Mouse (Mus musculus) hindbrain, postnatal 0 days (tissue): ENCODE data around the gene Gm33543. TPM values are rescaled to one million over a fixed set of nuclear protein-coding genes. Genes with fewer than 3 reads are reported as not detected.
A peak's percentile ranks its signal among the peaks of the same experiment; 100 is the strongest.

Experiments used
- ATAC-seq: fragments of 200-750 bp; cut with Nextera tagmentation; 2 replicates; pipeline ENCODE4 v1.8.0; 2017; ENCODE audit warnings: mild to moderate bottlenecking, moderate TSS enrichment, moderate library complexity
- DNase-seq: peaks from one replicate; pipeline ENCODE4 v3.0.0-alpha.2; 2015; ENCODE audit warnings: low spot score
- H3K27ac ChIP-seq: fragments of 300-500 bp; sonication (generic); 2 replicates; pipeline ENCODE4 v1.5.1; 2014; ENCODE audit warnings: mild to moderate bottlenecking
- H3K27me3 ChIP-seq: fragments of 300-500 bp; sonication (generic); 2 replicates; pipeline ENCODE4 v1.6.1; 2014; ENCODE audit warnings: low read length, mixed read lengths; ENCODE audit not compliant: insufficient read depth
- H3K36me3 ChIP-seq: fragments of 300-500 bp; sonication (generic); 2 replicates; pipeline ENCODE4 v1.6.1; 2014; ENCODE audit warnings: low read length, mixed read lengths; ENCODE audit not compliant: insufficient read depth
- H3K4me1 ChIP-seq: fragments of 300-500 bp; sonication (generic); 2 replicates; pipeline ENCODE4 v1.6.1; 2014; ENCODE audit warnings: antibody characterized with exemption, low read length, mixed read lengths; ENCODE audit not compliant: insufficient read depth
- H3K4me2 ChIP-seq: fragments of 300-500 bp; sonication (generic); 2 replicates; pipeline ENCODE4 v1.6.1; 2014; ENCODE audit warnings: low read depth, mild to moderate bottlenecking, low read length, moderate library complexity, mixed read lengths
- H3K4me3 ChIP-seq: fragments of 300-500 bp; sonication (generic); 2 replicates; pipeline ENCODE4 v1.5.1; 2014; ENCODE audit warnings: low read length
- H3K9ac ChIP-seq: fragments of 300-500 bp; sonication (generic); replicated peaks from 2 replicates; pipeline ENCODE4 v1.6.1; 2014; ENCODE audit warnings: mild to moderate bottlenecking, low read length, moderate library complexity, mixed read lengths
- H3K9me3 ChIP-seq: fragments of 300-500 bp; sonication (generic); 2 replicates; pipeline ENCODE4 v1.6.1; 2016; ENCODE audit warnings: low read length, mixed read lengths
- CTCF ChIP-seq: IDR thresholded peaks from 2 replicates; pipeline ENCODE4 v1.5.1; 2016; ENCODE audit warnings: antibody characterized with exemption, control low read depth, low read depth
- WGBS: fragments of 180-500 bp; shearing (Covaris S2); extraction: QIAGEN DNeasy Blood & Tissue Kit; methylation state at CpG from one replicate; pipeline ENCODE4 v1.1.7; 2014; 5-methylcytosine and 5-hydroxymethylcytosine counted together
- polyA plus RNA-seq: library from polyadenylated mRNA; unstranded; fragments of >200 nt; fragmentation: Nextera tagmentation; extraction: Ambion mirVana; gene quantifications from 2 replicates; pipeline ENCODE4 v1.2.1, GENCODE M21; 2015
- total RNA-seq: library from RNA; depleted of rRNA; stranded (reverse); fragments of >200 nt; gene quantifications from 2 replicates; pipeline ENCODE4 v1.2.3, GENCODE M21; 2014

The Gm33543 gene
- total and polyA plus RNA-seq, 2 experiments from 2014 or later = 0.13 TPM; not detected in 1

DNA sequence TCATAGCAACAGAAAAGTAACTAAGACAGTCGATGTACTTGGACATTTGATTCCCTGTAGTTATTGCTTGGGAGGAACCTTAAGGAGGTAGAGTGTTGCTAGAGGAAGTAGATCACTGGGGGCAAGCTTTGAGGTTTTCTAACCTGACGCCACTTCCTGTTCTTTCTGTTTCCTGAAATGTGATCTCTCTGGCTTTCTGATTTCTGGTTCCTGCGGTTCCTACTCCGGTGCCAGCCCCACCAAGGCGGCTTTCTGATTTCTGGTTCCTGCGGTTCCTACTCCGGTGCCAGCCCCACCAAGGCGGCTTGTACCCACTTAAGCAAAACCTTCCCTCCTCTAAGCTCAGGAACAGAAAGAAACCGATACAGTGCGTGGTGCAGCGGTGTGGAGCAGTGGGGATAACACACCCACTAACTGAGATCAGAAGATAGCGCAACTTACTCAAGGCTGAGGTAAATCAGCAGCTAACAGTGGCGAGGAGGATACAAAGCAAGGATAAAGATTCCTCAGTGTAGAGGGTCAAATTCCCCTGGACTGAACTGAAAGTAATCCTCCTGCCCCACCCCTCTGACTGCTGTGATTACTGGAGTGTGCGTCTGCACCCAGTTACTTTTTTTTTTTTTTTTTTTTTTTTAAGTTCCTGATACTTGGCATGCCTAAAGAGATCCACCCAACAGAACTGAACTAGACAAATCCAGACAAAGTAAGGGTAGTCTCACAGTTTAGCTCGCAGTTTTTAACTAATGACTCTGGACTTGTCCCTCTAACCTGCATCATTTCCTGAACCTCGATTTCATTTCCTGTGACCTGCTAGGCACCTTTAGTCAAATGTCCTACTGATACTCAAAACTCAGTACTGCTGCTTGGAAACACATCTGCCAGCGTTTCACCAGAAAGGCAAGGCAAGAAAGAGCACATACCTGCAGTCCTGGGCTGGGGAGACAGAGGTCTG is 37.5 kb upstream of the Gm33543 start:
- Histone ChIP-seq H3K4me1 (no peaks in the 10 kb centered on the region), H3K27me3 (no peaks in the 10 kb centered on the region), H3K4me3 (no peak overlapping the region), H3K9ac (no peak overlapping the region), H3K9me3 (no peaks in the 10 kb centered on the region), H3K4me2 (no peak overlapping the region), H3K27ac (no peak overlapping the region), H3K36me3 (no peaks in the 10 kb centered on the region)
- no peak for TF ChIP-seq CTCF
- no peak for DNase-seq
- 92% methylated on average over 17 of the region's 17 CpGs for WGBS
- no peak for ATAC-seq

DNA sequence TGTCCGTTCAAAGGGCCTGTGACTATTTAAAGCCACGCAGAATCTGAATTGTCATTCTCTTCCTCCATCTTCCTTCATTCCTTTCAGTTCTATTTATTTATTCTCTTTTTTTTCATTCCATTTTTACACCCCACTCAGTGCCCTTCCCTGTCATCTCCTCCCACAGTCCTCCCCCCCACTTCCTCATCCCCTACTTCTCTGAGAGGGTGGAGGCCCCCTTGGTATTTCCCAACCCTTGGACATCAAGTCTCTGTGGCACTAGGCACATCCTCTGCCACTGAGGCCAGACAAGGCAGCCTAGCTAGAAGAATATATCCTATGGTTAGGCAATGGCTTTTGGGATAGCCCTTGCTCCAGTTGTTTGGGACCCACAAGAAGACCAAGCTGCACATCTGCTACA is 28.1 kb upstream of the Gm33543 start:
- no peak for DNase-seq
- Histone ChIP-seq H3K9ac (no peak overlapping the region), H3K9me3 (no peaks in the 10 kb centered on the region), H3K4me2 (no peak overlapping the region), H3K4me3 (no peak overlapping the region), H3K27ac (no peak overlapping the region), H3K36me3 (no peaks in the 10 kb centered on the region), H3K4me1 (no peaks in the 10 kb centered on the region), H3K27me3 (no peaks in the 10 kb centered on the region)
- TF ChIP-seq CTCF = no peak
- no peak for ATAC-seq
- 87% methylated on average over 2 of the region's 2 CpGs for WGBS

DNA sequence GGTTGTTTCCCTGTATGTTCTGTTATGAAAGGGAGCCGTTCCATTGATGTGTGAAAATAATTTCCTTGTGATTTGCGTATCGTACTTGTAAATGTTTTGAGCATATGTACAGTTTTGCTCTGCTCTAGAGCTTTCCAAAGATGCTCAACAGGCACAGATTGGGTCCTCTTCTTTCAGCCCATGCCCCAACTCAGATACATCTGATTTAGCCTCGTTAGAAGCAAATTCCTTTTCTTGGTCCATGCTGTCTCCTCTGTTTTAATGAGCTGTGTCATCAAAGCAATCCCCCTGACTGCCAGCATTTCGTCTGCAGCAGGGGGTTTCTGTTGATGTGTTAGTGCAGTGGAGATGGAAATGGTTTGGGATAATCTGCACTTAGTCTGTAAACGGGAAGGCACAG is 25.6 kb upstream of the Gm33543 start:
- Histone ChIP-seq H3K27ac (no peak overlapping the region), H3K4me3 (no peak overlapping the region), H3K9ac (no peak overlapping the region), H3K36me3 (no peaks in the 10 kb centered on the region), H3K4me1 (no peaks in the 10 kb centered on the region), H3K4me2 (no peak overlapping the region), H3K27me3 (no peaks in the 10 kb centered on the region), H3K9me3 (no peaks in the 10 kb centered on the region)
- TF ChIP-seq CTCF = no peak
- WGBS = 63% methylated on average over 6 of the region's 6 CpGs
- ATAC-seq (no peak), DNase-seq (no peak)

DNA sequence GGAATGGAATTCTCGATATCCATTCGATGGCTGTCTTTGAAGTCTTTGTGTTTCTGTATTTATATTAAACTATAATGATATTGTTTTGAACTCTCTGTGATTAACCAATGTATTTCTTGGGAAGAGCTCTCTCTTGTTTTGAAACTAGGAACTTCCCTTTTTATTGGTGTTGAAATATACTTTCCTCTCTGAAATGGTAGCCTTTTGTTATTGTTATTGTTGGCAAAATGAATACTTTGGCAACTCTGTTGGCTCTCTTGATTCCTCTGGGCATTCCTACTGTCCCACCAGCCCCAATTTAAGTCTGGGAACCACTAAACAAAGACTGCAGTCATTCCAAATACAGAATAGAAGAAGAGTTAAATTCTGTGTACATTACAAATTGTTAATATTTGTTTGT is 24.9 kb upstream of the Gm33543 start:
- Histone ChIP-seq H3K27ac (no peak overlapping the region), H3K4me1 (no peaks in the 10 kb centered on the region), H3K4me3 (no peak overlapping the region), H3K27me3 (no peaks in the 10 kb centered on the region), H3K9ac (no peak overlapping the region), H3K4me2 (no peak overlapping the region), H3K9me3 (no peaks in the 10 kb centered on the region), H3K36me3 (no peaks in the 10 kb centered on the region)
- no peak for DNase-seq
- WGBS = 95% methylated on average over 2 of the region's 2 CpGs
- ATAC-seq = no peak
- TF ChIP-seq CTCF = no peak

DNA sequence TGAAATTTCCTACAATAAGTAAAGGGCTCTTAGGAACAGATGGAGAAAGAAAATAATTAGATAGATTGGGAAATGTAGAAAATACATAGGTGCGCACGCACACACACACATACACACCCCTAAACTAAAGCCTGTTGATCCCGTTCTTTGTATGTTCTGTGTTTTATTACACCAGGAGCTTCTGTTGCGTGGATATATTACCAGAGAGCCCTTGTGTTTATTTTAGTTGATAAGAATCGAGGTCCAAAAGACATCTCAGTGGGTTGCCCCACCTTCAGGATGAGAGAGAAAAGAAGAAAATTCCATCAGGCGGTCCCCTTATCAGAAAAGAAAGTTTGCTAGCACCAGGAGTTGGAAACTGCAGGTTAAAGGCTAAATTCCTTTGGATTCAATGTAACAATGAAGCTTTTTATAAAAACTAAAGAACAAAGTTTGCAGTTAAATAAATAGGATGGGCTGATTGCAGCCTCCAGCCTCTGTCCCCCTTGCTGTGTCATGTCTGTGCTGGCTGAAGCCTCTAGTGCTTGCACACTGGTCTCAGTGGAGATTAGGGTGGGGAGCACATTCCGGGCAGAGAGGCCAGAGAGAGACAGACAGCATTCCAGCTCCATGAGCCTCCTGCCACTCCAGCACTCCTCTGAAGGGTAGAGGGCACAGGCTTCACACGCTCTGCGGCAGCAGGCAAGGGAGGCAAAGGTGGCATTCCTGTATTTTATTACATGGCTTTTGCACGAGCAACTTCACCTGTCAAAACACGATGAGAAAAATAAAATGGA is 21.8 kb upstream of the Gm33543 start:
- Histone ChIP-seq H3K27me3 (no peaks in the 10 kb centered on the region), H3K36me3 (no peaks in the 10 kb centered on the region), H3K9me3 (no peaks in the 10 kb centered on the region), H3K27ac (no peak overlapping the region), H3K4me1 (no peaks in the 10 kb centered on the region), H3K4me2 (no peak overlapping the region), H3K4me3 (no peak overlapping the region), H3K9ac (no peak overlapping the region)
- WGBS = 60% methylated on average over 11 of the region's 11 CpGs
- ATAC-seq (no peak), DNase-seq (no peak)
- TF ChIP-seq CTCF = no peak

DNA sequence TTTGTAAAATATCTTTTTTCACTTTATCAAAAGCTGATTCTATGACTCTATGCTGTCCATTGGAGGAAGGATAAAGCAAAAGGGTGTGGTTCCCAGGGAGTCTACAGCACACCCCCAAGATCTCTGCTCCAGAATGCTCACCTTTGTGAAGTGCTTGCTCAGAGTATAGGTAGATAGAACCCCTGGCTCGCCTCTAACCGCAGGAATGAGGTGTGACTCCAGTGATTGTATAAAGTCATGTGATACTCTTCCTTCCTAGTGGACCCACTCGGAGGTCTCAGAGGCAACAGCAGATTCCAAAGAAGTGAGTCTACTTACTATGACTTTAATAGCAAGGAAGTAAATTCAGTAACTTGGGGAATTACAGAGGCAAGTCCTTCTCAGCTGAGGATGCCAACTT is 19.9 kb upstream of the Gm33543 start:
- Histone ChIP-seq H3K27me3 (no peaks in the 10 kb centered on the region), H3K4me1 (no peaks in the 10 kb centered on the region), H3K36me3 (no peaks in the 10 kb centered on the region), H3K27ac (no peak overlapping the region), H3K4me2 (no peak overlapping the region), H3K4me3 (no peak overlapping the region), H3K9me3 (no peaks in the 10 kb centered on the region), H3K9ac (no peak overlapping the region)
- WGBS = 89% methylated on average over 3 of the region's 3 CpGs
- DNase-seq = no peak
- no peak for ATAC-seq
- no peak for TF ChIP-seq CTCF

DNA sequence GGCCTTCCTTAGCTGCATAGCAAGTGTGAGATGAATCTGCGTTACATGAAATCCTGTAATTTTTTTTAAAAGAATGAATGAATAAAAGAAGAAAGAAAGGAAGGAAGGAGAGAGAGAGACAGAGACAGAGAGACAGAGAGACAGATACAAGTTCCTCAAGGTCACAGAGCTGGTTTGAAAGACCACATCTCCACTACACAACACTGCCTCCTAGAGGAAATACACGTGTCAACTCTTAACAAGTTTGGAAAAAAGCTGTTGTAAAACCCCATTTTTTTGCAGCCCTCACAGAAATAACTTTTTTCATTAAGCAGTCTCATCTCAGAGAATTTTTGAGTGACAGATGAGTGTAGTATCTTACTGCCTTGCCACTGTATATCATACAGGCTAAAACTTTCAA is 15.4 kb upstream of the Gm33543 start:
- H3K9me3 ChIP-seq = no peaks in the 10 kb centered on the region
- H3K27ac ChIP-seq = no peak overlapping the region
- ATAC-seq (no peak), DNase-seq (peak; percentile 78)
- peak; percentile 67 for TF ChIP-seq CTCF
- no peak overlapping the region for H3K4me2 ChIP-seq
- no peak overlapping the region for H3K4me3 ChIP-seq
- no peaks in the 10 kb centered on the region for H3K4me1 ChIP-seq
- H3K36me3 ChIP-seq = no peaks in the 10 kb centered on the region
- H3K27me3 ChIP-seq = no peaks in the 10 kb centered on the region
- H3K9ac ChIP-seq = no peak overlapping the region
- WGBS = 30% methylated on average over 2 of the region's 2 CpGs
